Mouse (Mus musculus): ENCODE results near the gene Gm42420. TPM values are rescaled to one million over a fixed set of nuclear protein-coding genes. Genes with fewer than 3 reads are reported as not detected.

The Gm42420 gene
- polyA plus RNA-seq, 2 experiments from 2014 or later = not detected

DNA sequence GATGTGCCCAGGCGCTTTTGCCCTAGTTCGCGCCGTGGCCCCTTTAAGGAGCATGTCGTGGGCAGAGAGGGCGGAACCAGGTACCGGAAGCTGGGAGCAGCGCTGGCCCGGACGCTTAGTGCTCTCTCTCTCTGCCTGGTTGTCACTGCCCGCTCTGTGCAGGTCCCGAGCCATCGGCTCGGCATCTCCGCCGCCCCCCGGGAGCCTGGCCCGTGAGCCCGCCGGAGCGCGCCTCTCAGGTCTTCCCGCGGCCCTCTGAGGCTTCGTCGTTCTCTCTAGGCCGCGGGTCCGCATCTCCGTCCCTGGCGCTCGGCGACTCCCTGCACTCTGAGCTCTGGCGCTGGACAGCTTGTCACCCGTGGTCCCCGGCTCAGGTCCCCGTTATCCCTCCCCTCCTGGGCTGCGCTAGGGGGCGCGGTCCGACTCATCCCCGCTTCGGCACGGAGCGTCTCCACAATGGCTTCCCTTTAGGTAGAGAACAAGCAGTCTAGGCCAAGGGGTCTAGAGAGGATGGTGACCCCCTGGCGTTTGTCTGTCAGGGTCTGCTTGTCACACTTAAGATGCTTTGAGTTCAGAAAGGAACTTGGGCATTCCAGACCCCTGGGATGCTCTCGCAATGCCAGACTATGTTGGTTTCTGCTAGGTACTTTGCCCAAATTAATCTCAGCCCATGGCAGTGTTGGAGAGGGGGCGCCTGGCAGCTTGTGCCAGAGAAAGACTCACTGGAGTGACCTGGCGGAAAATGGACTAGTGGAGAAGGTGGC lies 11.6 kb upstream of the Gm42420 start, which contains the start of gene Adck2:
TSS of gene Adck2 (plus strand) at position 83 of the 764 bp plus-strand sequence.
- peak; percentile 99 for ATAC-seq

DNA sequence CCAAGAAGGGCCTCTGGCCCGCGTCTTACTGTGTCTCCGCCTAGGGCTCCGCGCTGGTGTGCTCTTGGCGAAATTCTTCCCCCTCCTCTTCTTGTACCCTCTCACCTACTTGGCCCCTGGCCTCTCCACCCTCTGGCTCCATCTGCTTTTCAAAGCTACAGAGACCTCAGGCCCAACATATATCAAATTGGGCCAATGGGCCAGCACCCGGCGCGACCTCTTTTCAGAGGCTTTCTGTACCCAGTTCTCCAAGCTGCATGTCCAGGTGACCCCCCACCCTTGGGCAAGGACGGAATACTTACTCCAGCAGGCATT lies 11.0 kb upstream of the Gm42420 start:
- ATAC-seq = no peak

- no peak for ATAC-seq
Observed at GRCm38 (mm10) chr6:39574951-39575350, 10.6 kb upstream of the Gm42420 start.

GRCm38 (mm10) chr6:39579552-39579951 lies 6.0 kb upstream of the Gm42420 start:
- no peak for ATAC-seq

DNA sequence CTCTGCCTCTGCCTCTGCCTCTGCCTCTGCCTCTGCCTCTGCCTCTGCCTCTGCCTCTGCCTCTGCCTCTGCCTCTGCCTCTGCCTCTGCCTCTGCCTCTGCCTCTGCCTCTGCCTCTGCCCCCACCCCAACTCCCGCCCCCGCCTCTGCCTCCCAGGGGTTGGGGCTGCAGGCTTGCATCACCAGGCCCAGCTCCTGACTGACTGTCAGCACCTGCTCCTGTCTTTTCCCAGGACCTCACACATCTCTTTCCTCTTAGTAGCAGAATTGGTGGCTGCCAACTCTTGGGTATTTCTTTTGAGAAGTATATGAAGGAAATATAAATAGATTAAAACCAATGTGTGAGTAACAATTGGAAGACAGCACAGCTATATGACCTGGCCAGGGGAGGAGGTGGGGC lies 5.0 kb upstream of the Gm42420 start:
- no peak for ATAC-seq

GRCm38 (mm10) chr6:39581087-39581784 lies 4.3 kb upstream of the Gm42420 start:
- ATAC-seq = no peak

- no peak for ATAC-seq
Observed at GRCm38 (mm10) chr6:39591481-39591880, 5.9 kb downstream of the Gm42420 start.

DNA sequence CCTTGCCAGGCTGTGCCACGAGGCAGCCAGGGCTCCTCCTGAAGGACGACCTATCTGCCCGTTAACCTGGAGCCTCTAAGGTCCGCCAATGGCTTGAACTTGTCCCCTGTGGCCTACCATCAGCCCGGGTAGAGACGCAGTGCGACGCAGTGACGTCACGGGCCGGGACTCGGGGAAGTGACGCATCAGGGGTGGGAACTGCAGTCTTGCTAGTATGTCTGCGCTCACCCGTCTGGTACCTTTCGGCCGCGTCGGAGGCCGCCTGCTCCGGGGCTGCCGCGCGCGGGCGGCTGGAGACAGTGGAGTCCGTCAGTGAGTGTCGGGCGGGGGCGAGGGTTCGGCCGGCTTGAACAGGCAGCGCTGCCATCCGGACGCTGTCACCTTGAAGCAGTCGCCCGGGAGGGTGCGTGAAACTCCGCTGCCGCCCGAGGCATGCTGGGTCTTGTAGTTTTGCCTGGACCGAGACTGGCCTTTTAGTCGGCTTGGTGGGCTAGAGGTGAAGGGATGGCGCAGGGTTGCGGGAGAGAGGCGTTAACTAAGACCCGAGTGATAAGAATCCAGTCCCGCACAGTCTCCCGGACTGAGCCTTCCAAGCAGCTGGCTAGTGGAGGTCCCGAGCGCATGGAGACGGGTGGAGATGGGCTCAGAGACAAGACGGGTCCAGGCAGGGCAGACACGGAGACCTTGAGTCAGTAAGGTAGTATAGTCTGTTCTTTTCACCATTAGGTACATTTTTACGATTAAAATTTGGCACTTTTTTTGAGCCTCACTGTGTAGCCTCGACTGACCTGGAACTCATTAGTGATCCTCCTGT lies 7.1 kb downstream of the Gm42420 start, which contains the start of gene Ndufb2:
TSS of gene Ndufb2 (plus strand) at position 174 of the 814 bp plus-strand sequence.
- ATAC-seq = peak; percentile 99

GRCm38 (mm10) chr6:39600851-39601250 lies 15.3 kb downstream of the Gm42420 start:
- ATAC-seq = no peak

- ATAC-seq = peak; percentile 42
Observed at GRCm38 (mm10) chr6:39601828-39602227, 16.3 kb downstream of the Gm42420 start.

DNA sequence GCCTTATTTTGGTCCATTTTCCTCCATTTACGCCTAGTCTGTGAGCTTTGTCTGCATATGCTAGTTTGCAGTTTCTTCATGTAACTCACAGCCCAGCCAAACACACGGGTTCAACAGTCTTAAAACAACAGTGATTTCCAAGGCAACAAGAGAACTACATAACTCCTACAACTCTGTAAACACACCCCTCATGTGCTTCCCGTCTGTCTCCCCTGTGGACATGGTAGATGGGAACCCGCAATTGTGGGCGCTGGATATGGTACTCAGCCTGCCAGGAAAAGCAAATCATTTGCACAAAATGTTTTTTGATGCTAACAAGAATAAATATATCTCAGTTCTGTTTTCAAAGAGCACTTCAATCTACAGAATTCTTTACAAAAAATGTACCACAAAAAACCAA lies 19.0 kb downstream of the Gm42420 start:
- ATAC-seq = no peak

GRCm38 (mm10) chr6:39606056-39606455 lies 20.5 kb downstream of the Gm42420 start:
- ATAC-seq = no peak

DNA sequence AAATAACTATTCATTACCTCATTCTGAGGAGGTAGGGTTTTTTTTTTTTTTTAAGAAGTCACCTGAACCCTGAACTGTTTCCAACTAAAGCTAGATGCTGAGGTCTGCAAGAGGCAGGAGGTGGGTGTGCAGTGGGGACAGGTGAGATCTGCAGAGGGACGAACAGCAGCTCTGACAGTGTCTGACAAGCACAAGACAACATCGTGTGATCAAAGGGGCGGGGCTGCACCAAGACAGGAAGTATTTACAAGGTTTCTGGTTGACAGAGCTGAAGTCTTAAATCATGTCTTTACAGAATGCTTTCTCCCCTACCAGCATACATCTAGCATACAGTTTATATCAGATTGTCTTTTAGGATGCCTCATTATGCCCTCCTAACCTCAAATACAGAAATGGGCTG lies 21.3 kb downstream of the Gm42420 start:
- ATAC-seq = peak; percentile 94

- ATAC-seq = no peak
Observed at GRCm38 (mm10) chr6:39607365-39607764, 21.8 kb downstream of the Gm42420 start.

- ATAC-seq = no peak
Observed at GRCm38 (mm10) chr6:39610207-39610606, 24.7 kb downstream of the Gm42420 start.

- no peak for ATAC-seq
Observed at GRCm38 (mm10) chr6:39611296-39611695, 25.7 kb downstream of the Gm42420 start.

Other genes starting within 250 kb of the Gm42420 start
- gene Slc37a3, start 208.1 kb upstream of the Gm42420 start, polyA plus RNA-seq (2017; shearing (Covaris generic)) = 10 to 100 TPM; 37.0 to 55.1 TPM
- 10 to 100 TPM; 65.0 to 65.3 TPM for gene Rab19, start 204.6 kb upstream of the Gm42420 start, polyA plus RNA-seq (2017; shearing (Covaris generic))
- 10 to 100 TPM; 49.7 to 52.2 TPM for gene Mkrn1, start 165.3 kb upstream of the Gm42420 start, polyA plus RNA-seq (2017; shearing (Covaris generic))
- gene Dennd2a, start 27.9 kb upstream of the Gm42420 start, polyA plus RNA-seq (2017; shearing (Covaris generic)) = under 1 TPM in 1 of 2 experiments, not detected in 1; 0.65 TPM
- 10 to 100 TPM; 27.8 to 29.7 TPM for gene Adck2, start 11.9 kb upstream of the Gm42420 start, polyA plus RNA-seq (2017; shearing (Covaris generic))
- 10 to 100 TPM; 46.2 to 69.9 TPM for gene Ndufb2, start 6.8 kb downstream of the Gm42420 start, polyA plus RNA-seq (2017; shearing (Covaris generic))
- 10 to 100 TPM; 16.9 to 20.4 TPM for gene Braf, start 139.7 kb downstream of the Gm42420 start, polyA plus RNA-seq (2017; shearing (Covaris generic))
- gene Mrps33, start 225.2 kb downstream of the Gm42420 start, polyA plus RNA-seq (2017; shearing (Covaris generic)) = 100 to 1,000 TPM; 163 to 234 TPM

Measured in CD4-positive, CD25-positive, alpha-beta regulatory T cell, adult 4 months (primary cell).